Mouse (Mus musculus) hindbrain, embryonic 16.5 days (tissue): ENCODE measurements around the gene Spata25. TPM values are rescaled to one million over a fixed set of nuclear protein-coding genes. Genes with fewer than 3 reads are reported as not detected.
"Not testable (repeated sequence)": the region's sequence is repeated elsewhere in the genome, so short reads cannot be mapped to it uniquely, and the experiment has no call there.

ENCODE experiments used
- ATAC-seq: fragments of 200-750 bp; cut with Nextera tagmentation; 2 replicates; pipeline ENCODE4 v1.8.0; 2017; ENCODE audit warnings: moderate TSS enrichment, moderate library complexity
- H3K27ac ChIP-seq: fragments of 300-500 bp; sonication (generic); 2 replicates; pipeline ENCODE4 v1.5.1; 2014; ENCODE audit warnings: low read depth, mild to moderate bottlenecking, control low read depth, low read length, moderate library complexity
- H3K27me3 ChIP-seq: fragments of 300-500 bp; sonication (generic); replicated peaks from 2 replicates; pipeline ENCODE4 v1.6.1; 2014; ENCODE audit warnings: low read length; ENCODE audit not compliant: control insufficient read depth, insufficient read depth
- H3K36me3 ChIP-seq: fragments of 300-500 bp; sonication (generic); 2 replicates; pipeline ENCODE4 v1.6.1; 2014; ENCODE audit warnings: mild to moderate bottlenecking, low read length, moderate library complexity, mixed read lengths; ENCODE audit not compliant: control insufficient read depth, insufficient read depth
- H3K4me1 ChIP-seq: fragments of 300-500 bp; sonication (generic); 2 replicates; pipeline ENCODE4 v1.6.1; 2014; ENCODE audit warnings: low read depth, low read length; ENCODE audit not compliant: control insufficient read depth, insufficient read depth
- H3K4me2 ChIP-seq: fragments of 300-500 bp; sonication (generic); 2 replicates; pipeline ENCODE4 v1.6.1; 2014; ENCODE audit warnings: mild to moderate bottlenecking, low read length, control low read depth, moderate library complexity
- H3K4me3 ChIP-seq: fragments of 300-500 bp; sonication (generic); 2 replicates; pipeline ENCODE4 v1.5.1; 2014; ENCODE audit warnings: mild to moderate bottlenecking, low read length, control low read depth, moderate library complexity
- H3K9ac ChIP-seq: fragments of 300-500 bp; sonication (generic); 2 replicates; pipeline ENCODE4 v1.6.1; 2014; ENCODE audit warnings: low read depth, mild to moderate bottlenecking, control low read depth, low read length, moderate library complexity
- H3K9me3 ChIP-seq: fragments of 300-500 bp; sonication (generic); 2 replicates; pipeline ENCODE4 v1.6.1; 2014; ENCODE audit warnings: mild to moderate bottlenecking, low read length, moderate library complexity; ENCODE audit not compliant: control insufficient read depth
- WGBS: fragments of 180-500 bp; shearing (Covaris S2); extraction: QIAGEN DNeasy Blood & Tissue Kit; methylation state at CpG from one replicate; pipeline ENCODE4 v1.1.7; 2014; 5-methylcytosine and 5-hydroxymethylcytosine counted together
- polyA plus RNA-seq: library from polyadenylated mRNA; unstranded; fragments of >200 nt; fragmentation: Nextera tagmentation; extraction: Ambion mirVana; gene quantifications from 2 replicates; pipeline ENCODE4 v1.2.1, GENCODE M21; 2015

Gene Spata25
- polyA plus RNA-seq, 1 experiment from 2014 or later, result not detected

DNA sequence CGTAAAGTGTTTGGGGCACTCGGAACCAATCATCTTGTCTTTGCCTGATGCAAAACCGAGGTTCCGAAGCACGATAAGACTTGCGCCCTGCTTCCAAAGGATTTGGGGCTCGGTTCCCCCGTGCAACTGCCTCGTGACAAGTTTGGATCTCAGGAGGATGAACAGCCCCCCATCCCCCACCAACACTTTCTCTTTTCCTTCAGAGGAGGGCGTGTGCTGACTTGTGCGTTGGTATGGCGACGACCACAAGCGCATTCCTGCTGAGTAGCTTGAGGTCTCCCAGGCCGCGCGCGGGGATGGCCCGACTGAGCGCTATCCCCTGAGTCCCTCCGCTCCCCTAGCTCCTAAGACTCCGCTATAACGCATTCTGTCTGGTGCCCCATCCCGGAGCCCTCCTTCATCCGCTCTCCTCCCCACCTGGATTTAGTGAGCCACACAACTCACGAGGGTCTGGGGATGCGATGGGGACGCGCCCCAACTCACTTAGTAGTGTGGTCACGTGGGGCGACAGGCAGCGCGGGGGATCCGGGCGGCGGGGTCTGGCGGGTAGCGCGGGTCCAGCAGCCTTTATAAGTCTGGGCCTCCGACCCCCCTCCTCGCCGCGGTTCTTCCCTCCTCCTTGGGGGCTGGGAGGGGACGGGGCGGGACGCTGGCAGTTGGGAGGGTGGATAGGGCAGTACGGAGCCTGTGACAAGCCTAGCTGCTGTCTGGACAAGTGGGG is 28.9 kb upstream of the Spata25 start, which contains the start of gene Pltp:
Pltp (minus strand) TSS at position 611 of the 721 bp plus-strand sequence.
- Histone ChIP-seq H3K36me3 (no peaks in the 10 kb centered on the region), H3K9me3 (no peaks in the 10 kb centered on the region), H3K4me2 (peak within 1 kb of the TSS; percentile 58), H3K9ac (peak within 1 kb of the TSS; percentile 56), H3K27me3 (peaks cover 8% of the 10 kb centered on the region; the same call in 1 of the 2 replicates), H3K27ac (peak within 1 kb of the TSS; percentile 21; the same call in 1 of the 2 replicates), H3K4me3 (peak within 1 kb of the TSS; percentile 35), H3K4me1 (peaks cover 21% of the 10 kb centered on the region)
- WGBS, result under 1% methylated on average over 41 of the region's 47 CpGs
- peak; percentile 74 for ATAC-seq

DNA sequence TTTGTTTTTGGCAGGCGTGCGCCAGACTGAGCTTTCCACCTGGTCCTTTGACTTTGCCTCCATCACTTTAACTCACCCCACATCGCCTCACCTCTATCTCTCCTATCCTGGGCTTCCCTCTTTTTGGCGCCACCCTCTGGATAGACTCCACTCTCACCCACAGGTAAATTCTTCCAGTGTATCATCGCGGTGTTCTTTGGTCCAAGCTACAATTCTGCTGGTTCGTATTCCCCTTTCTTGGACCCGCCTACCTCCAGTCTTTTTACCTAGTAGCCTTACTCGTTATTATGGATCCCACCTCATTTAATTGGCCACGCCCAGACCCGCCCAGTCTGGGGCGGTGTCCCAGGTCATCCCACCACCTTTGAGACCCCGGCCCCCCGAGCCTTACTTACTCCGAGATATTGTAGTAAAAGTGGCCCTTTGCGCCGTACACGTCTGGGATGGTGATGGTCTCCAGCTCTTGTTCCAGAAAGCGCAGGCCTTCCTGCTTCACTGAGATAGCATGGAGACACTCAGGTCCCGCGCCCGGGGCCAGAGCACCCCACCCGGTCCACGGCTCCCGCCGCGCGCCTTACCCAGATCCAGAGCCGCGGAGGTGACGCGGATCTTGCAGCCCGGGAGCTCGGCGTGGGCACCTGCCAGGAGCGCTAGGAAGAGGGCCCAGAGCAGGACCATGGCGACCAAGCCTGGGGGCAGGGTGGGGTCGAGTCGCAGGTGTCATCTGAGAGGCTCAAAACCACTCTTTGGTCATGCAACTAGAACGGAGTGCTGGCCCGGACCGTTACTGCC is 28.2 kb upstream of the Spata25 start:
- H3K4me1 ChIP-seq, result peaks cover 17% of the 10 kb centered on the region
- peak overlapping the region; percentile 56 for H3K9ac ChIP-seq
- H3K9me3 ChIP-seq, result no peaks in the 10 kb centered on the region
- under 1% methylated on average over 42 of the region's 42 CpGs for WGBS
- no peaks in the 10 kb centered on the region for H3K36me3 ChIP-seq
- peak overlapping the region; percentile 58 for H3K4me2 ChIP-seq
- H3K27ac ChIP-seq, result no peak overlapping the region; the same call in 1 of the 2 replicates
- peaks cover 8% of the 10 kb centered on the region; the same call in 1 of the 2 replicates for H3K27me3 ChIP-seq
- ATAC-seq, result peak; percentile 25; the same call in 1 of the 2 replicates
- peak overlapping the region; percentile 35 for H3K4me3 ChIP-seq

DNA sequence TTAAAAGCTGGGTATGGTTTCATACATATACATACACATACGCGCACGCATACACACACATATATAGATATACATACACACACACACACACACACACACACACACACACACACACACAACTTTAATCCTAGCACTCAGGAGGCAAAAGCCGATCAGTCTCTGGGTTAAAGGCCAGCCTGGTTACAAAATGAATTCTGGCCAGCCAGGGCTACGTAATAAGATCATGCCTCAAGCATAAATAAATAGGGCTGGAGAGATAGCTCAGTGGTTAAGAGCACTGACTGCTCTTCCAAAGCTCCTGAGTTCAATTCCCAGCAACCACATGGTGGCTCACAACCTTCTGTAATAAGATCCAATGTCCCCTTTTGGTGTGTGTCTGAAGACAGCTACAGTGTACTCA is 27.2 kb upstream of the Spata25 start:
- H3K36me3 ChIP-seq, H3K9ac ChIP-seq, H3K4me3 ChIP-seq, H3K27ac ChIP-seq, H3K9me3 ChIP-seq, ATAC-seq, H3K27me3 ChIP-seq, H3K4me2 ChIP-seq: not testable (repeated sequence)
- peaks cover 17% of the 10 kb centered on the region for H3K4me1 ChIP-seq
- 84% methylated on average over 5 of the region's 5 CpGs for WGBS

DNA sequence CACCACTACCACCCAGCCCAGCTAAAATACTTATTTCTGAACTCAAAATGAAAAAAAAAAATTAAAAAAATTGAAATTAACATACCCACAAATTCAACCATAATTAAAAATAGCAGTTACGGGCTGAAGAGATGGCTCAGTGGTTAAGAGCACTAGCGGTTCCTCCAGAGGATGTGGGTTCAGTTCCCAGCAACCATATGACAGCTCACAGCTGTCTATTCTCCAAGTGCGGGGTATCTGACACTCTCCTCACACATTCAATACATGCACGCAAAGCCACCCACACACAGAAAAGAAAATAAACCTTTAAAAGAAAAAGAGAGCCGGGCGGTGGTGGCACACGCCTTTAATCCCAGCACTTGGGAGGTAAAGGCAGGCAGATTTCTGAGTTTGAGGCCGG is 21.7 kb upstream of the Spata25 start:
- whole genome bisulfite sequencing, result 93% methylated on average over 8 of the region's 8 CpGs
- no peak overlapping the region for H3K4me3 ChIP-seq
- H3K27ac ChIP-seq, result no peak overlapping the region
- no peak overlapping the region for H3K9ac ChIP-seq
- no peaks in the 10 kb centered on the region for H3K9me3 ChIP-seq
- ATAC-seq, result no peak
- no peaks in the 10 kb centered on the region; the same call in 1 of the 2 replicates for H3K27me3 ChIP-seq
- H3K4me2 ChIP-seq, result no peak overlapping the region
- no peaks in the 10 kb centered on the region for H3K4me1 ChIP-seq
- H3K36me3 ChIP-seq, result no peaks in the 10 kb centered on the region

DNA sequence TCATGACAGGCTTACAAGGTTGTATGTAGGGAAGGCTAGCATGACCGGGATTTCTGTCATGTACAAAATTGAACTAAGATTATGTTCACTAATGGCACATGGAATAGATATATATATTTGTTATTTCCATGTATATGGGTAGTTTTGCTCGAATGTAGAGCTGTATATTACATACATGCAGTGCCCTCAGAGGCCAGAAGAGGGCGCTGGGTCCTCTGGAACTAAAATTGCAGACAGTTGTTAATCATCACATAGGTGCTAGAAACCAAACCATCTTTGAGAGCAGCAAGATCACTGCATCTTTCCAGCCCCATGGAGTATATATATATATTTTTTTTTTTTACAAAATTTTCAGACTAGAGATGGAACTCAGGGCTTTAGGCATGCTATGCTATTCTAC is 17.4 kb upstream of the Spata25 start:
- H3K27me3 ChIP-seq, result no peaks in the 10 kb centered on the region
- H3K9ac ChIP-seq, result no peak overlapping the region
- H3K9me3 ChIP-seq, result no peaks in the 10 kb centered on the region
- no peaks in the 10 kb centered on the region for H3K4me1 ChIP-seq
- 53% methylated on average over 3 of the region's 3 CpGs for WGBS
- H3K4me2 ChIP-seq, result no peak overlapping the region
- no peak overlapping the region for H3K27ac ChIP-seq
- H3K4me3 ChIP-seq, result no peak overlapping the region
- H3K36me3 ChIP-seq, result no peaks in the 10 kb centered on the region
- ATAC-seq, result no peak

DNA sequence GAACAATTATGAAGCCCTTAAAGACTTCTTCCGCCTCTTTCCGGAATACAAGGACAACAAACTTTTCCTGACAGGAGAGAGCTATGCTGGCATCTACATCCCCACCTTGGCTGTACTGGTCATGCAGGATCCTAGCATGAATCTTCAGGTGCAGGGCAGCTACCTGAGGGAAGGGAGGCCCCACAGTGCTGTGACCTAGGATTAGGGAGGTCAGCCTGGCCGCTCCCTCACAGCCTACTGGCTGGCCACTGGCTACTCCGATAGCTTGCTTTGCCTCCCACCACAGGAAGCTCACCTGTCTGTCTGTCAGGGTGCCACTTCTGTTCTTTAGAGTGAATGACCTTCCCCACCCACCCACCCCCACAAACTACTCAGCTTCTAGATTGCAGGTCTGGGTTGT is 6.8 kb upstream of the Spata25 start:
- H3K4me2 ChIP-seq, result no peak overlapping the region; the same call in none of the 2 replicates
- WGBS, result 92% methylated on average over 4 of the region's 4 CpGs
- no peak overlapping the region for H3K4me3 ChIP-seq
- no peak overlapping the region for H3K27ac ChIP-seq
- no peaks in the 10 kb centered on the region for H3K9me3 ChIP-seq
- no peak overlapping the region for H3K9ac ChIP-seq
- peaks cover 13% of the 10 kb centered on the region for H3K36me3 ChIP-seq
- ATAC-seq, result no peak
- peaks cover 17% of the 10 kb centered on the region for H3K4me1 ChIP-seq
- H3K27me3 ChIP-seq, result no peaks in the 10 kb centered on the region

DNA sequence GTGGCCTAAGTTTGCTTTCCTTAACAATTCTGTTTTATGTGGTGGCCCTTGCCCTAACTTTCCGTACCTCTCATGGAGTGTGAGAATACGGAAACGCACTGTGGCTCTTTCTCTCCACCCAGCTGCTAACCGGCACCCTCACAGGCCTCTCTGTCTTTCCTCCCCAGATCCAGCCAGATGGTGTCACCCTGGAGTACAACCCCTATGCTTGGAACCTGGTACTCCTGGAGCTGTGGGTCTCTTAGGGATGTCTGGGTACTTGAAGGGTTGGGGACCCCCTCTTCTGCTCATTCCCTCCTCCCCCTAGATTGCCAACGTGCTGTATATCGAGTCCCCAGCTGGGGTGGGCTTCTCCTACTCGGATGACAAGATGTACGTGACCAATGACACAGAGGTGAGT is 6.2 kb upstream of the Spata25 start:
- WGBS, result 44% methylated on average over 8 of the region's 8 CpGs
- peak overlapping the region; percentile 79 for H3K9ac ChIP-seq
- peak overlapping the region; percentile 99 for H3K4me2 ChIP-seq
- no peak for ATAC-seq
- H3K4me1 ChIP-seq, result peaks cover 17% of the 10 kb centered on the region
- no peaks in the 10 kb centered on the region for H3K9me3 ChIP-seq
- peak overlapping the region; percentile 69 for H3K4me3 ChIP-seq
- H3K27me3 ChIP-seq, result no peaks in the 10 kb centered on the region
- H3K36me3 ChIP-seq, result peaks cover 7% of the 10 kb centered on the region; the same call in 1 of the 2 replicates
- H3K27ac ChIP-seq, result no peak overlapping the region

DNA sequence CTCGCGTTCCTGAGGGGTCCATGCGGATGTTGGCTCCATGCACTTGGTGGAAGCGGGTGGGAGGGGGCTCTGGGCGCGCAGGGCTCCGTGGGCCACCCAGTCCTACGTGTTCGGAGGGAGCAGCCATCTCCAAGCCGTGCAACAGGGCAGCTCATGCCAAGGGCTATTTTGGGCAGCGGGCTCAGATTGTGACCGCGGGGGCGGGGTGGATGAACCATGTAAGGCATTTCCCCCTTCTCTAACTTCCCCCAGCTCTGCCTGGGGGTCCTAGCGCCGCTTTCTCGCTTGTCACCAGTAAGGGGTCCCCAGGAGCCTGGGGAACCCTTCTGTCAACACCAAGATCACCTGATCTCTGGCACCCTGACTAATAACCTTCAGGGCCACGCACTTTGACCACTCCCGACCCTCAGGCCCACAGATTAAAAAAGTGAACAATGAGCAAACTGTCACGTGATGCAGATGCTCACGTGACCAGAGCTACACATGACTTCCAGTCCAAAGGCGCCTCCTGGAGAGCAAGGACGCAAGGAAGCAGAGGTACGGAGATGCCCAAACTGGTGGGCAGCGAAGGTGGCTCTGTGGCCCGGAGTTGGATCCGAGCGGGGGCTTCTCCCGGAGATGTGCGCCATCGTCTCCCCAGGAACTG is 5.1 kb upstream of the Spata25 start, which contains the start of gene Neurl2:
Neurl2 (minus strand) TSS at position 143 of the 646 bp plus-strand sequence.
- H3K9ac ChIP-seq, result peak within 1 kb of the TSS; percentile 79
- no peaks in the 10 kb centered on the region for H3K27me3 ChIP-seq
- H3K9me3 ChIP-seq, result no peaks in the 10 kb centered on the region
- peak within 1 kb of the TSS; percentile 69 for H3K4me3 ChIP-seq
- ATAC-seq, result peak; percentile 70
- H3K36me3 ChIP-seq, result peaks cover 4% of the 10 kb centered on the region; the same call in 1 of the 2 replicates
- H3K4me1 ChIP-seq, result peaks cover 17% of the 10 kb centered on the region
- peak within 1 kb of the TSS; percentile 99 for H3K4me2 ChIP-seq
- WGBS, result under 1% methylated on average over 31 of the region's 31 CpGs
- peak within 1 kb of the TSS; percentile 78 for H3K27ac ChIP-seq
